Mouse (Mus musculus) small intestine, adult 2 months (tissue): ENCODE data around the gene Cacnb2. TPM values are rescaled to one million over a fixed set of nuclear protein-coding genes. Genes with fewer than 3 reads are reported as not detected.

ENCODE experiments used
- H3K27ac ChIP-seq: fragments of 200-500 bp; 2 replicates; pipeline ENCODE4 v1.5.1; 2012; ENCODE audit warnings: low read depth, low read length, control low read depth, inconsistent platforms; ENCODE audit not compliant: insufficient read depth
- H3K27me3 ChIP-seq: fragments of 200-500 bp; 2 replicates; pipeline ENCODE4 v1.6.1; 2012; ENCODE audit warnings: mild to moderate bottlenecking, moderate library complexity, low read length, inconsistent platforms; ENCODE audit not compliant: control insufficient read depth, insufficient read depth
- H3K36me3 ChIP-seq: fragments of 200-500 bp; 2 replicates; pipeline ENCODE4 v1.6.1; 2012; ENCODE audit warnings: mild to moderate bottlenecking, low read length, control low read depth, inconsistent platforms; ENCODE audit not compliant: control insufficient read depth, insufficient read depth
- H3K4me1 ChIP-seq: fragments of 200-500 bp; 2 replicates; pipeline ENCODE4 v1.6.1; 2012; ENCODE audit warnings: low read length, inconsistent platforms, mixed read lengths; ENCODE audit not compliant: control insufficient read depth, insufficient read depth, insufficient read length
- H3K4me3 ChIP-seq: fragments of 200-500 bp; 2 replicates; pipeline ENCODE4 v1.5.1; 2012; ENCODE audit warnings: low read depth, mild to moderate bottlenecking, control low read depth, inconsistent platforms, low read length, moderate library complexity
- CTCF ChIP-seq: fragments of 200-500 bp; IDR thresholded peaks from 2 replicates; pipeline ENCODE4 v1.5.1; 2012; ENCODE audit warnings: low read depth, mild to moderate bottlenecking, control low read depth, inconsistent platforms, low read length, moderate library complexity, mixed read lengths; ENCODE audit not compliant: insufficient replicate concordance, insufficient read length; ENCODE audit errors: extremely low read depth
- POLR2A ChIP-seq: fragments of 200-500 bp; IDR thresholded peaks from 2 replicates; pipeline ENCODE4 v1.6.1; 2012; ENCODE audit warnings: low read depth, mild to moderate bottlenecking, control low read depth, inconsistent platforms, low read length, moderate library complexity
- WGBS: fragments of 180-500 bp; shearing (Covaris S2); methylation state at CpG from one replicate; pipeline ENCODE4 v1.1.7; 2018; 5-methylcytosine and 5-hydroxymethylcytosine counted together
- polyA plus RNA-seq: library from polyadenylated mRNA; depleted of rRNA; stranded (reverse); fragments of >200 nt; gene quantifications from 2 replicates; pipeline ENCODE4 v1.2.3, GENCODE M21; 2012

Cacnb2 gene
- polyA plus RNA-seq, 1 experiment, result 0.76 TPM

DNA sequence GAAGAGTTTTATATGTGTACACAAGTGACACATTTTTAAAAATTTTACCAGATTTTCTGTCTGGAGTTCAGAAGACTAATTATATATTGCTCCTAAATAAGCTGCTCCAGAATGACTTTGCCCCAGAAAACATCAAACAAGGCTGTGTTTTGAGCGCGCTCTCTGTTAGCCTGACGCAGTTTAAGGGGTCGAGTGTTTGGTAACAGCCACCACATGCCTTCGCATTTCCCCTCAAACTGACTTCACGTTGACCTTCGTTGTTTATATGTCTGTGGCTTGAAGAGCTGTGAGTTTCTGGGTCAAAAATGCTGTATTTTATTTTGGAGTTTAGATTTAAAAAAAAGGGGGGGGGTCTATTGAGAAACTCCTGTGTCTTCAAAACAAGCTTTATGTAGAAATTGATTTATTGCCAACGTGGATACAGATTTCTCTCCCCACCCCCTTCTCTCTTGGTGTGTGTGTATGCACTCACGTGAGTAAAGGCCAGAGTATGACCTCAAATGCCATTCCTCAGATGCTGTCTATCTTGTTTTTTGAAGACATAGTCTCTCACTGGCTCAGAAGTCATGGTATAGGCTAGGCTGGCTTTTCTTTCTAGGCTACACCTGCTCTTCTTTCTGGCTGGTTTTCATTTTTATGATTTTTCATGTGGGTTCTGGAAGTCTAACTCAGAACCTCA lies 27.1 kb downstream of the Cacnb2 start:
- Histone ChIP-seq H3K4me1 (no peaks in the 10 kb centered on the region), H3K27ac (no peak overlapping the region), H3K4me3 (no peak overlapping the region), H3K27me3 (no peaks in the 10 kb centered on the region), H3K36me3 (no peaks in the 10 kb centered on the region)
- 72% methylated on average over 9 of the region's 9 CpGs for WGBS
- no peak for TF ChIP-seq CTCF
- TF ChIP-seq POLR2A, result no peak

GRCm38 (mm10) chr2:14631590-14631989 lies 28.7 kb downstream of the Cacnb2 start:
- Histone ChIP-seq H3K36me3 (no peaks in the 10 kb centered on the region), H3K27ac (no peak overlapping the region), H3K4me1 (no peaks in the 10 kb centered on the region), H3K4me3 (no peak overlapping the region), H3K27me3 (no peaks in the 10 kb centered on the region)
- WGBS, result 56% methylated on average over 1 of the region's 1 CpGs
- no peak for TF ChIP-seq POLR2A
- TF ChIP-seq CTCF, result no peak

- no peak overlapping the region for H3K4me3 ChIP-seq
- H3K36me3 ChIP-seq, result no peaks in the 10 kb centered on the region
- no peaks in the 10 kb centered on the region for H3K27me3 ChIP-seq
- 85% methylated on average over 2 of the region's 2 CpGs for WGBS
- H3K4me1 ChIP-seq, result no peaks in the 10 kb centered on the region
- no peak for TF ChIP-seq POLR2A
- no peak for TF ChIP-seq CTCF
- H3K27ac ChIP-seq, result no peak overlapping the region
Observed at GRCm38 (mm10) chr2:14633202-14633601, 30.3 kb downstream of the Cacnb2 start.

DNA sequence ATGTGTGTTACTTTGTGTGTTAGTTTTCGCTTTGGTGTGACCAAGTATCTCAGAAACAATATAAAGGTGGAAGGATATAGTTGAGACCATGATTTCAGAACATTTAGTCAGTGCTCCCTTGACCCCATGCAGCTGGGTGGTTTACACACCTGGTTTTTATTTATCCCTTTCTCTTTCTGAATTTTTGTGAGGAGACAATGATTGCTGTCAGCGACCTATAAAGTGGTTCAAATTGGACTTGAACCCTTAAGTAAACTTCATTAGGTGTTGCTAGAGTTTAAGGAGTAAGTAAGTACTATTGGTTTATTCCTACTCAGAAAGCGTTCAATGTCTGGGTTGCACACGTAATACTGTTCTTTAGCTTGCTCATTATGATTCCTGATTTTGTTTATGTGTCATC lies 36.4 kb downstream of the Cacnb2 start:
- H3K4me3 ChIP-seq, result no peak overlapping the region
- no peaks in the 10 kb centered on the region for H3K4me1 ChIP-seq
- 75% methylated on average over 4 of the region's 4 CpGs for WGBS
- TF ChIP-seq CTCF (no peak), POLR2A (no peak)
- no peak overlapping the region for H3K27ac ChIP-seq
- H3K36me3 ChIP-seq, result no peaks in the 10 kb centered on the region
- H3K27me3 ChIP-seq, result no peaks in the 10 kb centered on the region

GRCm38 (mm10) chr2:14639877-14640276 lies 37.0 kb downstream of the Cacnb2 start:
- no peak overlapping the region for H3K4me3 ChIP-seq
- no peaks in the 10 kb centered on the region for H3K36me3 ChIP-seq
- no peaks in the 10 kb centered on the region for H3K27me3 ChIP-seq
- H3K27ac ChIP-seq, result no peak overlapping the region
- no peak for TF ChIP-seq CTCF
- 84% methylated on average over 6 of the region's 6 CpGs for WGBS
- no peaks in the 10 kb centered on the region for H3K4me1 ChIP-seq

DNA sequence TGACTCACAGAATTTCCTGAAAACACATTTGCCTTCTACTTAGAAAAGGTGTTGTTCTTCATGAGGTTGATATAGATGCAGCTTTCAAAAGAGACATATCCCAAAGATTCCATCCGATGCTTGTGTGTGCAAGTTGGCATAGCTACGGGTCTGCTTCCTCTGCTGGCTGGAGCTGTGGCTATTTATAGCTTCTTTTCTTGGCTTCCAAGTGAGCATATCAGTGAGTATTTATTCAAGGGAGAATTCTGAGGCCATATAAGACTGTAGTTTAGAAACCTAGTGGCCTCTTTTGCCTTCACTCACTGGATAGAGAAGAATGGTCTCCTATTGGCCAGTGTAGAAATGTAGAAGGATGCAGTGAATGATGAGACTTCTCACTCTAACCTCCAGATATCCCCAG lies 38.2 kb downstream of the Cacnb2 start:
- TF ChIP-seq CTCF, result no peak
- TF ChIP-seq POLR2A, result no peak
- Histone ChIP-seq H3K27me3 (no peaks in the 10 kb centered on the region), H3K4me1 (no peaks in the 10 kb centered on the region), H3K4me3 (no peak overlapping the region), H3K36me3 (no peaks in the 10 kb centered on the region), H3K27ac (peak overlapping the region; percentile 42; the same call in 1 of the 2 replicates)
- WGBS, result 42% methylated on average over 2 of the region's 2 CpGs

DNA sequence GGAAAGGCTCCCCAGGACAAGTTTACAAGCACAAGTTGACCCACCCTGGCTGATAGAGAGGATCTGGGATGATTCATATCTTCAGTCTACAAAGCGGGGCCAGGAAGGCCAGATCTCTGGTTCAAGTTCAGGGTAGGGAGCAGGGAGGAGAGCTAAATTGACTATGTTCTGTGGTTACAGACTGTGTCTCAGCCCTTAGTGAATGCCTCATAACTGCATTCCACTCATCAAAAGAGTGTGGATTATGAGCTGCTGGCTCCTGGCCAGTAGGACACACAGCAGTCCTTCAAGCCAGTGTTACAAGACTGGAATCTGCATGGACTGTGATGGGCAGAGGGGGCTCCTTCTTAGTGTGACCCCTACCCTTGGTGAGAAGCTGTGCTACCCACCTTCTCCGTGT lies 48.4 kb downstream of the Cacnb2 start:
- Histone ChIP-seq H3K27ac (no peak overlapping the region), H3K27me3 (no peaks in the 10 kb centered on the region), H3K4me3 (no peak overlapping the region), H3K4me1 (no peaks in the 10 kb centered on the region), H3K36me3 (no peaks in the 10 kb centered on the region)
- no peak for TF ChIP-seq POLR2A
- TF ChIP-seq CTCF, result no peak
- WGBS, result 58% methylated on average over 2 of the region's 2 CpGs

DNA sequence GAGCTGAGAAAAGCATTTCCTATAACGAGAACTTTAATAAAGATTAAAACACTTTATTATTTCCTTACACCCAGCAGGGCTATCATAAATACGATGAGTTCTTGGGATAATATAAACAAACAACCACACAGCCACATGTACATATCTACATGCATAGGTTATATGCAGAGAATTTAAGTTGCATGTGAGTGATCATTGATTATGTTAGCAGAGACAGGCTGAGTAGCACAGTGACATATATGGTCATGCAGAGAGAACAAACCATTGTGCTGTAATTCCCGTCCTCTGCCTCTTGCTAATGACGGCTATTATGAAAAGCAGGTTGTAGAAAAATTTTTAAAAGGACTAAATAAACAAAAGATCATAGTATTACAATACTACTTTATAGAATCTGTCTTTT lies 53.8 kb downstream of the Cacnb2 start:
- WGBS, result 71% methylated on average over 4 of the region's 4 CpGs
- H3K4me1 ChIP-seq, result no peaks in the 10 kb centered on the region
- no peaks in the 10 kb centered on the region for H3K36me3 ChIP-seq
- no peaks in the 10 kb centered on the region for H3K27me3 ChIP-seq
- H3K4me3 ChIP-seq, result no peak overlapping the region
- H3K27ac ChIP-seq, result no peak overlapping the region
- TF ChIP-seq POLR2A, result no peak
- no peak for TF ChIP-seq CTCF
